Mouse (Mus musculus) liver, embryonic 16.5 days (tissue): ENCODE measurements around the gene Prkcb. TPM values are rescaled to one million over a fixed set of nuclear protein-coding genes. Genes with fewer than 3 reads are reported as not detected.

ENCODE experiments used
- ATAC-seq: fragments of 200-750 bp; cut with Nextera tagmentation; 2 replicates; pipeline ENCODE4 v1.8.0; 2017; ENCODE audit warnings: low read depth, mild to moderate bottlenecking, moderate number of reproducible peaks, moderate library complexity
- H3K27ac ChIP-seq: fragments of 300-500 bp; sonication (generic); 2 replicates; pipeline ENCODE4 v1.5.1; 2014; ENCODE audit warnings: mild to moderate bottlenecking, low read length
- H3K27me3 ChIP-seq: fragments of 300-500 bp; sonication (generic); 2 replicates; pipeline ENCODE4 v1.6.1; 2014; ENCODE audit warnings: low read depth, low read length, mixed read lengths; ENCODE audit not compliant: control insufficient read depth, insufficient read depth
- H3K36me3 ChIP-seq: fragments of 300-500 bp; sonication (generic); 2 replicates; pipeline ENCODE4 v1.6.1; 2014; ENCODE audit warnings: mild to moderate bottlenecking; ENCODE audit not compliant: control insufficient read depth, insufficient read depth
- H3K4me1 ChIP-seq: fragments of 300-500 bp; sonication (generic); 2 replicates; pipeline ENCODE4 v1.6.1; 2014; ENCODE audit warnings: low read depth, low read length, mixed read lengths; ENCODE audit not compliant: control insufficient read depth
- H3K4me2 ChIP-seq: fragments of 300-500 bp; sonication (generic); 2 replicates; pipeline ENCODE4 v1.6.1; 2014; ENCODE audit warnings: low read depth, low read length, mixed read lengths
- H3K4me3 ChIP-seq: fragments of 300-500 bp; sonication (generic); 2 replicates; pipeline ENCODE4 v1.5.1; 2014; ENCODE audit warnings: low read depth, mild to moderate bottlenecking, low read length
- H3K9ac ChIP-seq: fragments of 300-500 bp; sonication (generic); 2 replicates; pipeline ENCODE4 v1.6.1; 2014; ENCODE audit warnings: low read depth, low read length
- H3K9me3 ChIP-seq: fragments of 300-500 bp; sonication (generic); replicated peaks from 2 replicates; pipeline ENCODE4 v1.6.1; 2016; ENCODE audit warnings: low read length; ENCODE audit not compliant: control insufficient read depth
- WGBS: fragments of 180-500 bp; shearing (Covaris S2); extraction: QIAGEN DNeasy Blood & Tissue Kit; methylation state at CpG from one replicate; pipeline ENCODE4 v1.1.7; 2014; ENCODE audit not compliant: insufficient replicate concordance; 5-methylcytosine and 5-hydroxymethylcytosine counted together
- polyA plus RNA-seq: library from polyadenylated mRNA; unstranded; fragments of >200 nt; fragmentation: Nextera tagmentation; extraction: Ambion mirVana; gene quantifications from 2 replicates; pipeline ENCODE4 v1.2.1, GENCODE M21; 2015

Gene Prkcb
- polyA plus RNA-seq, 1 experiment from 2014 or later: 4.7 TPM

- H3K4me3 ChIP-seq: no peak overlapping the region
- 63% methylated on average over 7 of the region's 7 CpGs for WGBS
- H3K4me2 ChIP-seq: no peak overlapping the region
- H3K9ac ChIP-seq: no peak overlapping the region
- no peaks in the 10 kb centered on the region for H3K9me3 ChIP-seq
- H3K27ac ChIP-seq: no peak overlapping the region
- no peaks in the 10 kb centered on the region for H3K27me3 ChIP-seq
- no peaks in the 10 kb centered on the region for H3K36me3 ChIP-seq
- H3K4me1 ChIP-seq: no peaks in the 10 kb centered on the region
- ATAC-seq: no peak
These were observed 56.1 kb downstream of the Prkcb start for GRCm38 (mm10) chr7:122344656-122345055.

DNA sequence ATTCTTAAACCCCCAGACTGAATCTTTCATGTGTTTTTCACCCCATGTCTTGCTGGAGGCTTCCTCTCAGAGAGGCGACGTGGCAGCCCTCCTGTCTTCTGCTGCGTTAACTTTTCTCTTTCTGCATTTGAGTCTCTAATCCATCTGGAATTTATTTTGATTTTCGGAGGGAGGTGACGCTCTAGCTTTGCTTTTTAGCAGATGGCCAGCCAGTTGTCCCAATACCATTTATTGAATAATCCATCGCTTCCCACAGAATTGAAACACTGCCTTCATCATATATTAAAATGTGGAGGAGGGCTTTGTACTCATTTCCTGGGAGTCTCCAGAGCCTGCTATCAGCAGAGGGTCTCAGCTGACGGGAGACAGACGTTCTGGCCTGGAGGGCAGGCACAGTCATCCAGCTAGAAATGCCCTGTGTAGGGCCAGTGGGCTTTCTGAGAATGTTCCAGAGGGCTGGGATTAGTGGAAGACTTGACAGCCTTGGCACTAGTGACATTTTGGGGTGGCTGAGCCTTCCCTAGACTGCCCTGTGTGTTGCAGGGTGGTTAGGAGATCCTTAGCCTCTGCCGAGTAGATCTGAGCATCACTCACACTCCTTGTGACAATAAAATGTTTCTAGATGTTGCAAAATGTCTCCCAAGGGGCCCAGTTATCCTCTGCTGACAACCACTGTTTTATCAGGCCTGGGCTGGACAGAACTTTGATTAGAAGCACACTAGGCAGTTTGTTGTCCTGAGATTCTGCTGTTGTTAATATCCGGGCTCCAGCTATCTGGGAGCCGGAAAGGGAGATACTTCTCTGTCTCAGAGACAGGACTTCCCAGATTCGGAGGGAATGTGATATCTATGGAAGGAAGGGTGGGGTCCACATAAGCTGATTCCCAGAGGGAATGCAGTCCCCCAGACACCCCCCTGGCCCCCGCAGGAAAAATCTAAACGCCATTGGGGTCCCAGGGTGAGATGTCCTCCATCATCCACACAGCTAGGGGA is 58.0 kb downstream of the Prkcb start:
- Histone ChIP-seq H3K27me3 (no peaks in the 10 kb centered on the region), H3K9me3 (no peaks in the 10 kb centered on the region), H3K36me3 (no peaks in the 10 kb centered on the region), H3K27ac (no peak overlapping the region), H3K4me2 (no peak overlapping the region), H3K4me3 (no peak overlapping the region), H3K4me1 (no peaks in the 10 kb centered on the region), H3K9ac (no peak overlapping the region)
- ATAC-seq: 0 out of 2 replicates have a peak, but pooled peaks have one; percentile 11
- WGBS: 62% methylated on average over 14 of the region's 14 CpGs

- Histone ChIP-seq H3K27me3 (no peaks in the 10 kb centered on the region), H3K27ac (no peak overlapping the region), H3K4me3 (no peak overlapping the region), H3K36me3 (no peaks in the 10 kb centered on the region), H3K9me3 (no peaks in the 10 kb centered on the region), H3K4me2 (no peak overlapping the region), H3K4me1 (no peaks in the 10 kb centered on the region), H3K9ac (no peak overlapping the region)
- WGBS: 24% methylated on average over 3 of the region's 3 CpGs
- ATAC-seq: no peak
These were observed 58.9 kb downstream of the Prkcb start for GRCm38 (mm10) chr7:122347433-122347832.

GRCm38 (mm10) chr7:122349961-122350360 is 61.4 kb downstream of the Prkcb start:
- no peak for ATAC-seq
- 69% methylated on average over 5 of the region's 5 CpGs for WGBS
- H3K27me3 ChIP-seq: no peaks in the 10 kb centered on the region
- no peak overlapping the region for H3K9ac ChIP-seq
- no peaks in the 10 kb centered on the region for H3K4me1 ChIP-seq
- no peak overlapping the region for H3K4me3 ChIP-seq
- no peaks in the 10 kb centered on the region for H3K36me3 ChIP-seq
- no peaks in the 10 kb centered on the region for H3K9me3 ChIP-seq
- H3K27ac ChIP-seq: no peak overlapping the region
- H3K4me2 ChIP-seq: no peak overlapping the region

DNA sequence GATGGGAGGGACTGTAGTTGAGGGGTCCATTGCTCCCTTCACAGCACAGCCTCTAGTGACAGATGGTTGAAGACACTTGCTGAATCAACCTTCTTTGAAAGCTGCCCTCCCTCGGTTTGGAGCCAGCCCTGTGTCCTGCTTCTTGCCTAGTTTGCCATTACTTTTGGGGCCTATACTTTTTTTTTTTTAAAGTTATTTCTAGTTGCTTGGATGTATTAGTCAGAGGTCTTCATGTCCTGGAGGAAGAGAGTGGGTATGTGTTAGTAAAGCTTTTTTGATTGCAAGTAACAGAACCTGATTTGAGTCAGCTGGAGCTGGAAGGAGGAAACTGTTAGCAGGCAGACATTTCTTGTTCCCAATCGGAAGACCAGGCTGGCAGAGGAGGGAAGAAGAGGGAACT is 62.2 kb downstream of the Prkcb start:
- WGBS: 54% methylated on average over 2 of the region's 2 CpGs
- no peak overlapping the region for H3K4me2 ChIP-seq
- no peak overlapping the region for H3K4me3 ChIP-seq
- H3K9me3 ChIP-seq: no peaks in the 10 kb centered on the region
- H3K4me1 ChIP-seq: no peaks in the 10 kb centered on the region
- no peak for ATAC-seq
- no peak overlapping the region for H3K9ac ChIP-seq
- H3K27me3 ChIP-seq: no peaks in the 10 kb centered on the region
- no peak overlapping the region for H3K27ac ChIP-seq
- H3K36me3 ChIP-seq: no peaks in the 10 kb centered on the region

DNA sequence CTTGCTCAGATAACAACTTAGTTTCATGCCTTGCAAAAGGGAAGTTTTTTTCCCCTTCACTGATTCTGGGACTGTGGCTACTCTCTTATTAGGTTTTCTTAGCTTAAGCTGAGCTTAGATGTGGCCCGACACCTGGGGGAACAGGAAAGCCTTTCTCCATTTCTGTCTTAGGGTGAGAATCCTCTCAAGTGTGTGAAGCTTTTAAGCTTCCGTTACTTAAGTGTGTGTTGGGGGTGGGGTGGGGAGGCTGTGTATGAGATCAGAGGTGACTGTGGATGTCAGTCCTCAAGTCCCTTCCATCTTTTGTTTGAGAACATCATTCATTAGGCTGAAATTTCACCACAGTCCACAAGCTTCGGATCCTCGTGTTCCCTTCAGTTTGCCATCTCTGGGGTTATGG is 63.3 kb downstream of the Prkcb start:
- H3K27ac ChIP-seq: no peak overlapping the region
- H3K27me3 ChIP-seq: no peaks in the 10 kb centered on the region
- no peaks in the 10 kb centered on the region for H3K4me1 ChIP-seq
- ATAC-seq: no peak
- H3K4me2 ChIP-seq: no peak overlapping the region
- H3K9me3 ChIP-seq: no peaks in the 10 kb centered on the region
- H3K9ac ChIP-seq: no peak overlapping the region
- no peak overlapping the region for H3K4me3 ChIP-seq
- 66% methylated on average over 4 of the region's 4 CpGs for WGBS
- H3K36me3 ChIP-seq: no peaks in the 10 kb centered on the region

GRCm38 (mm10) chr7:122352566-122353277 is 64.2 kb downstream of the Prkcb start:
- Histone ChIP-seq H3K4me2 (no peak overlapping the region), H3K27me3 (no peaks in the 10 kb centered on the region), H3K27ac (no peak overlapping the region), H3K9me3 (no peaks in the 10 kb centered on the region), H3K4me3 (no peak overlapping the region), H3K4me1 (no peaks in the 10 kb centered on the region), H3K36me3 (no peaks in the 10 kb centered on the region), H3K9ac (no peak overlapping the region)
- 56% methylated on average over 12 of the region's 12 CpGs for WGBS
- ATAC-seq: no peak

DNA sequence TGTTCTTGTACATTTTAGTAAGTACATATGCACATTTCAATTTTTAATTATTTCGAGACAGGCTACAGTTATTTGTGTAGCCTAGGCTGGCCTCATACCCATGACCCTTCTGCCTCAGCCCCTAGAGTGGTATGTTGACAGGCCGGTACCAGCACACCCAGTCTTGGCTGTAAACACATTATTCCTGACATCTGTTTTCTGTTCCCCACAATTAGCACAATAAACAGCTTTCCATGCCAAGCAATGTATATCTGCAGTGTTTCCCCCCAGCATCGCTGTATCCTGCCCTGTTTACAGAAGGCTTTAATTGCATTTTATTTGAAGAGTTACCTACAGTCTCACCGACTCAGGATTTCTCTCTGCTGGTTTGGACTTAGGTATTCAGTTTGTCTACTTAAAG is 64.8 kb downstream of the Prkcb start:
- no peak overlapping the region for H3K27ac ChIP-seq
- ATAC-seq: no peak
- no peaks in the 10 kb centered on the region for H3K9me3 ChIP-seq
- no peaks in the 10 kb centered on the region for H3K36me3 ChIP-seq
- H3K4me2 ChIP-seq: no peak overlapping the region
- no peaks in the 10 kb centered on the region for H3K27me3 ChIP-seq
- no peak overlapping the region for H3K4me3 ChIP-seq
- WGBS: 50% methylated on average over 4 of the region's 4 CpGs
- H3K9ac ChIP-seq: no peak overlapping the region
- no peaks in the 10 kb centered on the region for H3K4me1 ChIP-seq

GRCm38 (mm10) chr7:122356941-122357340 is 68.4 kb downstream of the Prkcb start:
- Histone ChIP-seq H3K36me3 (no peaks in the 10 kb centered on the region), H3K9ac (no peak overlapping the region), H3K27me3 (no peaks in the 10 kb centered on the region), H3K27ac (no peak overlapping the region), H3K4me1 (no peaks in the 10 kb centered on the region), H3K9me3 (no peaks in the 10 kb centered on the region), H3K4me2 (no peak overlapping the region), H3K4me3 (no peak overlapping the region)
- ATAC-seq: no peak
- WGBS: 41% methylated on average over 2 of the region's 2 CpGs
